Mouse (Mus musculus): ENCODE data around the gene Actbl2. TPM values are rescaled to one million over a fixed set of nuclear protein-coding genes. Genes with fewer than 3 reads are reported as not detected.
A peak's percentile ranks its signal among the peaks of the same experiment; 100 is the strongest.

The Actbl2 gene
- polyA plus RNA-seq (2016; fragmentation: Nextera tagmentation; extraction: Ambion mirVana): 0.05 TPM in 1 of 2 replicates, not detected in the other

GRCm38 (mm10) chr13:111254713-111255112 lies at the start of gene Actbl2:
Gene Actbl2 (plus strand): TSS chr13:111255013.
- no peaks in the 10 kb centered on the region for H3K4me1 ChIP-seq
- no peak for ATAC-seq (ENCODE audit: insufficient number of reproducible peaks, insufficient read depth, low FRiP score, low TSS enrichment)
- no peak within 1 kb of the TSS for H3K4me2 ChIP-seq (replicated peaks)
- H3K27me3 ChIP-seq: no peaks in the 10 kb centered on the region
- H3K9me3 ChIP-seq: no peaks in the 10 kb centered on the region
- H3K9ac ChIP-seq: no peak within 1 kb of the TSS
- no peak within 1 kb of the TSS for H3K27ac ChIP-seq
- 91% methylated on average over 5 of the region's 5 CpGs for WGBS
- H3K36me3 ChIP-seq: no peaks in the 10 kb centered on the region
- no peak within 1 kb of the TSS for H3K4me3 ChIP-seq

GRCm38 (mm10) chr13:111210649-111211378 lies 44.0 kb upstream of the Actbl2 start:
- no peaks in the 10 kb centered on the region for H3K9me3 ChIP-seq
- H3K27me3 ChIP-seq: no peaks in the 10 kb centered on the region
- peak overlapping the region; percentile 13; the same call in 1 of the 2 replicates for H3K4me2 ChIP-seq (replicated peaks)
- peaks cover 19% of the 10 kb centered on the region for H3K4me1 ChIP-seq
- ATAC-seq (ENCODE audit: insufficient number of reproducible peaks, insufficient read depth, low FRiP score, low TSS enrichment): peak; percentile 91
- H3K9ac ChIP-seq: no peak overlapping the region
- 17% methylated on average over 8 of the region's 8 CpGs for WGBS
- no peaks in the 10 kb centered on the region for H3K36me3 ChIP-seq
- peak overlapping the region; percentile 90 for H3K27ac ChIP-seq
- no peak overlapping the region for H3K4me3 ChIP-seq

GRCm38 (mm10) chr13:111228768-111229167 lies 26.0 kb upstream of the Actbl2 start:
- no peaks in the 10 kb centered on the region for H3K36me3 ChIP-seq
- peak overlapping the region; percentile 78 for H3K27ac ChIP-seq
- H3K4me1 ChIP-seq: peaks cover 24% of the 10 kb centered on the region
- H3K9ac ChIP-seq: no peak overlapping the region
- 15% methylated on average over 5 of the region's 5 CpGs for WGBS
- no peaks in the 10 kb centered on the region for H3K27me3 ChIP-seq
- 0 out of 2 replicates have a peak overlapping the region, but pooled peaks have one; percentile 3 for H3K4me2 ChIP-seq (replicated peaks)
- no peaks in the 10 kb centered on the region for H3K9me3 ChIP-seq
- ATAC-seq (ENCODE audit: insufficient number of reproducible peaks, insufficient read depth, low FRiP score, low TSS enrichment): no peak
- no peak overlapping the region for H3K4me3 ChIP-seq

- H3K9me3 ChIP-seq: no peaks in the 10 kb centered on the region
- H3K4me1 ChIP-seq: peaks cover 26% of the 10 kb centered on the region
- no peak overlapping the region for H3K4me3 ChIP-seq
- no peaks in the 10 kb centered on the region for H3K27me3 ChIP-seq
- WGBS: 52% methylated on average over 6 of the region's 6 CpGs
- peak overlapping the region; percentile 78 for H3K27ac ChIP-seq
- no peak overlapping the region for H3K4me2 ChIP-seq (replicated peaks)
- ATAC-seq (ENCODE audit: insufficient number of reproducible peaks, insufficient read depth, low FRiP score, low TSS enrichment): no peak
- H3K36me3 ChIP-seq: no peaks in the 10 kb centered on the region
- H3K9ac ChIP-seq: no peak overlapping the region
Measured at GRCm38 (mm10) chr13:111229541-111229940, 25.3 kb upstream of the Actbl2 start.

GRCm38 (mm10) chr13:111232416-111232815 lies 22.4 kb upstream of the Actbl2 start:
- Histone ChIP-seq H3K9ac (no peak overlapping the region), H3K4me3 (no peak overlapping the region), H3K4me1 (peaks cover 40% of the 10 kb centered on the region), H3K27me3 (no peaks in the 10 kb centered on the region), H3K4me2 (replicated peaks) (no peak overlapping the region), H3K9me3 (no peaks in the 10 kb centered on the region), H3K36me3 (no peaks in the 10 kb centered on the region), H3K27ac (0 out of 2 replicates have a peak overlapping the region, but pooled peaks have one; percentile 31)
- no peak for ATAC-seq (ENCODE audit: insufficient number of reproducible peaks, insufficient read depth, low FRiP score, low TSS enrichment)
- 56% methylated on average over 7 of the region's 7 CpGs for WGBS

- 69% methylated on average over 5 of the region's 5 CpGs for WGBS
- Histone ChIP-seq H3K27me3 (no peaks in the 10 kb centered on the region), H3K4me2 (replicated peaks) (no peak overlapping the region), H3K4me3 (no peak overlapping the region), H3K9ac (no peak overlapping the region), H3K4me1 (peaks cover 35% of the 10 kb centered on the region), H3K9me3 (no peaks in the 10 kb centered on the region), H3K36me3 (no peaks in the 10 kb centered on the region), H3K27ac (no peak overlapping the region)
- ATAC-seq (ENCODE audit: insufficient number of reproducible peaks, insufficient read depth, low FRiP score, low TSS enrichment): peak; percentile 49; the same call in 1 of the 2 replicates
Measured at GRCm38 (mm10) chr13:111233356-111233755, 21.5 kb upstream of the Actbl2 start.

DNA sequence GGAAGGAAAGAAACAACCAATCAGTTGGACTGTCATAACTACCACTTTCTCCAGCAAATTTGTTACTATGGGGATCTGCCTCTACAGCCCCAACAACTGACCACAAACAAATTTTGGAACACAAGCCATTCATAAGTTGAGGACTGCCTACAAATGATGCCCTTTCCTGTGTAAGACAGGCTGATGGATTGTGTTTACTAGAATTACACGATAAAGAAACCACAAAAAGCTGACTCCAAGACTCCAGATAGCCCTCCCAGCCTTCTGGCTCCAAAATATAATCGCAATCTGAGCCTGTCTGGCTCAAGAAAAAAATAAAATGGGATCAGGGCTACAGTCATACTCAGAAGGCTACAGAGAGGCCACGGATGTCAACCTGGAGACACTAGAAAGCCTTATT lies 20.2 kb upstream of the Actbl2 start:
- Histone ChIP-seq H3K27ac (peak overlapping the region; percentile 9; the same call in 1 of the 2 replicates), H3K9ac (no peak overlapping the region), H3K4me2 (replicated peaks) (no peak overlapping the region), H3K36me3 (no peaks in the 10 kb centered on the region), H3K4me1 (peaks cover 28% of the 10 kb centered on the region), H3K4me3 (no peak overlapping the region), H3K9me3 (no peaks in the 10 kb centered on the region), H3K27me3 (no peaks in the 10 kb centered on the region)
- no peak for ATAC-seq (ENCODE audit: insufficient number of reproducible peaks, insufficient read depth, low FRiP score, low TSS enrichment)
- 45% methylated on average over 3 of the region's 3 CpGs for WGBS

- H3K27ac ChIP-seq: peak overlapping the region; percentile 41
- no peak overlapping the region for H3K9ac ChIP-seq
- H3K4me1 ChIP-seq: peaks cover 28% of the 10 kb centered on the region
- no peaks in the 10 kb centered on the region for H3K27me3 ChIP-seq
- no peak overlapping the region for H3K4me2 ChIP-seq (replicated peaks)
- no peaks in the 10 kb centered on the region for H3K9me3 ChIP-seq
- H3K36me3 ChIP-seq: no peaks in the 10 kb centered on the region
- no peak overlapping the region for H3K4me3 ChIP-seq
- no peak for ATAC-seq (ENCODE audit: insufficient number of reproducible peaks, insufficient read depth, low FRiP score, low TSS enrichment)
- 47% methylated on average over 6 of the region's 6 CpGs for WGBS
Measured at GRCm38 (mm10) chr13:111235719-111236166, 19.1 kb upstream of the Actbl2 start.

DNA sequence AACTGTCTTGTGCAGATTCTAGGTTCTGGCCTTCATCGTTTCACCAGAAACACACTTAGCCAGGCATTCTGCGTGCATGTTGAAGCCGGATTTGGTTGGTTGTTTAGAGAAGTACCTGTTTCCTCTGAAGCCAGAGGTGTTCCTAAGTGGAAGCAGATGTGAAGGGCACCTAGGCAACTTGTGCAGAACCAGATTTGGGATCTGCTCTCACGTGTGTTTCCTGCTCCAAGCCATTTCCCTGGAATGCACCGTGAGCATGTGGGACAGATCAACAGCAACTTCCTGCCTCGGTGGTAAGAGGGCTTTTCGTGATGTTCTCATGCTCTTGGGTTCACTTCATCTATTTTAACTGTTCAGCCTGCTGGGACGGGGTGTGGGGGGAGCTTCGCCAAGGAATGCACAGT lies 18.4 kb upstream of the Actbl2 start:
- ATAC-seq (ENCODE audit: insufficient number of reproducible peaks, insufficient read depth, low FRiP score, low TSS enrichment): no peak; the same call in 1 of the 2 replicates
- Histone ChIP-seq H3K4me1 (peaks cover 28% of the 10 kb centered on the region), H3K36me3 (no peaks in the 10 kb centered on the region), H3K9ac (no peak overlapping the region), H3K27me3 (no peaks in the 10 kb centered on the region), H3K4me2 (replicated peaks) (no peak overlapping the region), H3K27ac (peak overlapping the region; percentile 41), H3K4me3 (no peak overlapping the region), H3K9me3 (no peaks in the 10 kb centered on the region)
- 27% methylated on average over 9 of the region's 9 CpGs for WGBS

- no peaks in the 10 kb centered on the region for H3K27me3 ChIP-seq
- ATAC-seq (ENCODE audit: insufficient number of reproducible peaks, insufficient read depth, low FRiP score, low TSS enrichment): no peak
- no peak overlapping the region for H3K4me2 ChIP-seq (replicated peaks)
- H3K36me3 ChIP-seq: no peaks in the 10 kb centered on the region
- H3K27ac ChIP-seq: no peak overlapping the region
- H3K9me3 ChIP-seq: no peaks in the 10 kb centered on the region
- H3K9ac ChIP-seq: no peak overlapping the region
- peaks cover 25% of the 10 kb centered on the region for H3K4me1 ChIP-seq
- WGBS: 92% methylated on average over 1 of the region's 1 CpGs
- no peak overlapping the region for H3K4me3 ChIP-seq
Measured at GRCm38 (mm10) chr13:111237296-111237695, 17.5 kb upstream of the Actbl2 start.

- H3K4me1 ChIP-seq: peaks cover 21% of the 10 kb centered on the region
- no peaks in the 10 kb centered on the region for H3K36me3 ChIP-seq
- H3K27me3 ChIP-seq: no peaks in the 10 kb centered on the region
- no peaks in the 10 kb centered on the region for H3K9me3 ChIP-seq
- WGBS: 39% methylated on average over 3 of the region's 3 CpGs
- no peak overlapping the region for H3K4me3 ChIP-seq
- no peak overlapping the region for H3K4me2 ChIP-seq (replicated peaks)
- H3K27ac ChIP-seq: no peak overlapping the region
- ATAC-seq (ENCODE audit: insufficient number of reproducible peaks, insufficient read depth, low FRiP score, low TSS enrichment): no peak
- no peak overlapping the region for H3K9ac ChIP-seq
Measured at GRCm38 (mm10) chr13:111237865-111238465, 16.8 kb upstream of the Actbl2 start.

GRCm38 (mm10) chr13:111251106-111251505 lies 3.7 kb upstream of the Actbl2 start:
- 84% methylated on average over 5 of the region's 5 CpGs for WGBS
- no peak overlapping the region for H3K27ac ChIP-seq
- H3K9me3 ChIP-seq: no peaks in the 10 kb centered on the region
- no peak overlapping the region for H3K4me3 ChIP-seq
- H3K27me3 ChIP-seq: no peaks in the 10 kb centered on the region
- H3K4me2 ChIP-seq (replicated peaks): no peak overlapping the region
- no peaks in the 10 kb centered on the region for H3K4me1 ChIP-seq
- no peaks in the 10 kb centered on the region for H3K36me3 ChIP-seq
- no peak overlapping the region for H3K9ac ChIP-seq
- no peak for ATAC-seq (ENCODE audit: insufficient number of reproducible peaks, insufficient read depth, low FRiP score, low TSS enrichment)

All from embryonic facial prominence, embryonic 12.5 days (tissue).